Mouse (Mus musculus): ENCODE measurements around the gene Ccdc15.

Gene Ccdc15

GRCm38 (mm10) chr9:37347988-37348642 is at the start of gene Ccdc15:
Gene Ccdc15, minus strand, starts transcription at chr9:37348432.
- peak; percentile 98 for DNase-seq

DNA sequence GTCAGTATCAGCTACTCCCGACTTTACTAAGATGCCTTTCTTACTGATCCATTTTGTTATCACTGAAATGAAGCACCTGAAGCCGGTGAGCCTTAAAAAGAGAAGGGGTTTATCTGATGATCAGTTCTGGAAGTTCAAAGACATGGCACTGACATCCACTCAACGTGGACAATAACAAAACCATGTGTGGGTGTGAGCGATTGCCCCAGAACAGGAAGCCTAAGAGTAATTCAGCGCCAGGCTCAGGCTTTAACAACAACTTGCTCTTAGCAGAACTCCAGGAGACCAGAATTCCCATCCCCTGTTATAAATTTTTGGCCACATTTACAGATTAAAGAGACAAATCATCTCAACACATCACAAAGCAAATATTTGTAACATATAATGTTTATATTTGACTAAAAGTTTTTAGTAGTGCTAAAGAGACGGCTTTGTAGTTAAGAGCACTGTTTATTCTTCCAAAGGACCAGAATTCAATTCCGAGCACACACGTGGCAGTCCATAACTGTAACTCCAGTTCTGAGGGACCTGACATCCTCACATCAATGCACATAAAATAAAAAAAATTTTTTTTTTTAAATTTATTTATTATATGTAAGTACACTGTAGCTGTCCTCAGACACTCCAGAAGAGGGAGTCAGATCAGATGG is 45.4 kb upstream of the Ccdc15 start:
- no peak for DNase-seq

DNA sequence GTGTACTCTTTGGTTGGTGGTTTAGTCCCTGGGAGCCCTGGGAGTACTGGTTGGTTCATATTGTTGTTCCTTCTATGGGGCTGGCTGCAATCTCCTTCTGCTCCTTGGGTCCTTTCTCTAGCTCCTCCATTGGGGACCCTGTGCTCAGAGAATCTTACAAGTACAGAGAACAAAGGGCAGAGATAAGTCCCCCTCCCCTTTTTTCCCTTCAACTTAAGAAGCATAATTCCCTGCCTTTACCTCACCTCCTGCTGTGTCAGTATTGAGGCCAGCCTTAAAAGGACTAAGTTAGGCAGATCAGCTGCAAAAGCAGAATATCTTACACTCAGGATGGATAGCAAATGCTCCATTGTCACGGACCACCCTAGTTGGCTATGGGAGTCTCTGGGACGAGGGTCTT is 43.8 kb upstream of the Ccdc15 start:
- DNase-seq = no peak

- DNase-seq = no peak
These were observed 42.7 kb upstream of the Ccdc15 start for GRCm38 (mm10) chr9:37390891-37391290.

DNA sequence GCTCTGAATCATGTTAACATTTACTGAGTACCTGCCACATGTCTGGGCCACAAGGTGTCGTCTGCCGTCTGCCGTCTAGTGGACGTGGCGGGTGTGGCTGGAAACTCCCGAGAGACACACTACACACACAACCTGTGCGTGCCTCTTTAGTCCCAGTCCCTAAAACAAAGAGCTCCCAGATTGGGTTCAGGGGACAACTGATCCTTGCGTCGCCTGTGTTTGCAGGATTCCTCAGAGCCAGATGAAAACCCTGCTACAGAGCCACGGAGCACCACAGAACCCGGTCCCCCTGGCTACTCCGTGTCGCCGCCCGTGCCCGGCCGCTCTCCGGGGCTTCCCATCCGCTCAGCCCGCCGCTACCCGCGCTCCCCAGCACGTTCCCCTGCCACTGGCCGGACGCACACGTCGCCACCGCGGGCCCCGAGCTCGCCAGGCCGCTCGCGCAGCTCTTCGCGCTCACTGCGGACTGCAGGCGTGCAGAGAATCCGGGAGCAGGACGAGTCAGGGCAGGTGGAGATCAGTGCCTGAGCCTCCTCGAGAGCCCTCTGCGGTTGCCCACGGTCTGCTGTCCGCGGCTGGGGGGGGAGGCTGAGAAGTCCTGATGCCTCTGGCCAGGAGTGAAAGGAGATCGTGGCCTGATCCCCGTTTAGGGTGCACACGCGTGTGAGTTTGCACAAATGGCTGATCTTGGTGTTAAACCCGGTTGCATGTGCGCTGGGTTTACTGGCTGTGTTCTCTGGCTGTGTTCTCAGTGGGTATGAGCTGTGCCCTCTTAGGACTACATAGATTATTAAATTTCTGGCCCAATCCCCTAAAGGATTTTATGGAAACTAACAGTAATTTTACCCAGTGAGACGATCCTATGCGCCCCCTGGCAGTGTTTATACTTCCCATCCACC is 36.3 kb upstream of the Ccdc15 start:
- peak; percentile 64 for DNase-seq

- DNase-seq = no peak
These were observed 34.9 kb upstream of the Ccdc15 start for GRCm38 (mm10) chr9:37383161-37383560.

DNA sequence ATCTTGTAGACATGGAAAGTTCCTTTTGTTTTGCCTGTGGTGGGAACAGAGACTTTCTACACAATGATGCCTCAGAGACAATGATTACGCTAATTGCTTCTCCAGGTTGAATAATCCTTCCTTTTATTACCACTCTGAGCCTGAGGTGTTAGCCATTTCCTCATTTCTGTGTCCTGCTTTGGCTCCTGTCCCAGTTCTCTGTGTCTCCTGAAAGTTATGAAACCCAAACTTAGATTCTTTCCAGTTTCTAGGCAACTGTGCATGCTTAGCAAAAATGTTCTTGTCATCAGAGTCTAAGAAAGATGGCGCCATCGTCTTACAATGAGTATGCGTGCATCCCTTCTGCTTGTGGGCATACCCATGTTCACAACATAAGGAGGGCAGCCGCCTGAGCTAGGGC is 27.5 kb upstream of the Ccdc15 start:
- peak; percentile 19 for DNase-seq

DNA sequence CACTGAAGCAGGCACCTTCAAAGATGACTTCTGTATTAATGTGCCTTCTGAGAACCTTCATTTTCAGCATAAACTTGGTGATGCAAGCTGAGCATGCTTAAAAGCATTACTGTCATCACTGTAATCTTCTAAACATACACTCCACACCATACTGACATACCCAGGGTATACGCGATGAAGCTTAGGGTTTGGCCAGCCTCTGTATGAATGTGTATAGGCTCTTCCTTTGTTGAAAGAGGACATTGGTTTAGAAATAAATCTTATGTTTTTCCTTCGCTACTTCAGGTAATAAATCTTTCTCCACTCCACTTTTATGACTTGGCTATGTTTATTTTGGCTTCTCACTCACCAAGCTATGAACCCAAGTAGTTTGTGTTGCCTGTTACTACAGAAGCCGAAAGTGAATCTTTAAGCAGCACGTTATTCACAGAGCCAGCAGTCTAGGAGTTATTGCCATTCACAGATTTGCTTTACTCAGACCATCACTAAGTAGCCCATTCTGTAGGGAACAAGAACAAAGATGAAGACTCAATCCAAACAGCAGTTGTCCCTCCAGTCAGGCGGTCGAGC is 23.1 kb upstream of the Ccdc15 start:
- DNase-seq = no peak

- peak; percentile 67 for DNase-seq
These were observed 20.6 kb upstream of the Ccdc15 start for GRCm38 (mm10) chr9:37368860-37369259.

DNA sequence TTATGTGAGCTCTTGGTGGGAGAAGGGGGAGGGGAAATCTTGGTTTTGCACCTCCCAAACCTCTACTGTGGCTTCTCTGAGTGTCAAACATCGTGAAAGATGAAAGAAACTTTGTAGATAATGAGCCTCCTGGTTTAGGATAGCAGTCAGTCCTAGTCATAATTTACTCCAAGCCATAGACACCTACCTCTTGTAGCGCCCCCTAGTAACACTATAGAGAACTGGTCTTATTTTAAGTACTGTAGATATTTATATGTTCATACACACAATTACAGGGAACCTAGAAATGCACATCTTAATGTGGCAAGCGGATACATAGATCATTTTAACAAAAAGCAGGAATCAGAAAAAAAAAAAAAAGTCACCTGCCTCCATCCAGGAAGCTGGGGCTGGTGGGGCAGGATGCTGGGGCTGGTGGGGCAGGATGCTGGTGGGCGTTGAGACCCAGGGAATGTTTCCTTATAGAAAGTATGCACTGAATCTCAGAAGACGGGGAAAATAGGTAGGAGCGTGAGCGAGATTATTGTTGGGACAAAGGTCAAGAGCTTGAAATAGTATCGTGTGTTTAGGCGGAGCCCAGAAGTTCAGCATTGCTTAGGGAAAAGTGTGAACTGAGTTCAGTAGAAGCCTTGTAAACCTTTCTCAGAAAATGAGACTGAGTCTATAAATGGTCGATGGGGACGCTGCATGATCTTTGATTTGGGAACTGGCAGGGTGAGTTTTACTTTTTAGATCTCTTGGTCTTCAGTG is 20.0 kb upstream of the Ccdc15 start:
- peak; percentile 27 for DNase-seq

GRCm38 (mm10) chr9:37367301-37368080 is 19.3 kb upstream of the Ccdc15 start, which contains the start of gene Hepacam:
Gene Hepacam, plus strand, starts transcription at chr9:37367351.
- no peak for DNase-seq

DNA sequence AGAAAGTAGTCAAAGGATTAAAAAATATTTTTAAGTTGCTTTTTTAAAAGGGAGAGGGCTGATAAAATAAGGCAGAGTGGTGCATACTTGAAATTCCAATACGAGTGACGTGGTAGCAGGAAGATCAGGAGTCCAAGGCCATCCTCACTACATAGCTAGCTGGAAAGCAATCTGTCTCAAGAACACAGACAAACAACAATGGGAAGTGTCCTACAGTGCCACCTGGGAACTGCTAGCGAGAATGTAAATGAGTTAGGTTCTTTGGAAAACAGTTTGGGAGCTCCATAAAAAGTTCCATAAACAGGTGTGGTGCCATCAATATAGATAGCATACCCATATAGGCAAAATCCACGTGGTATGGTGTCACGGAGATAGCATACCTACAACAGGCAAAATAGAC is 17.5 kb upstream of the Ccdc15 start:
- DNase-seq = peak; percentile 39

DNA sequence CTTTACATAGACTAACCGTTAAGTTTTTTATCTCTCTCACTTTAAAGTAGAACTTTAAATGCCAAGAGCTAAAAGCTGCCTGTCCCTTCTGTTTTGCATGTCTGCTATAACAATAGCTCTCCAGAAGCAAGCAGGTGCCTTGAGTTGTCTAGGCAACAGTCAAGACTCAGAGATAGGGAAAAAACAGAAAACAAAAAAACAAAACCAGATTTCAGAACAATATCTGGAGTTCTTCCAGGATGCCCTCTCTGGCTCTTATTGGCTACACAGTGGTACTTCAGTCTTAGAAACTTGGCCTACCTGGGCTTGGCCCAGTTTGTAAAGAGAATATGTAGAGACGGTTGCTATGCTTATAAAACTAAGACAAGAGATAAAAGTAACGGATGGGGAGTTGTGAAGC is 16.2 kb upstream of the Ccdc15 start:
- DNase-seq = no peak

GRCm38 (mm10) chr9:37363551-37363950 is 15.3 kb upstream of the Ccdc15 start:
- no peak for DNase-seq

GRCm38 (mm10) chr9:37362881-37363280 is 14.6 kb upstream of the Ccdc15 start:
- no peak for DNase-seq

- DNase-seq = peak; percentile 33
These were observed 13.9 kb upstream of the Ccdc15 start for GRCm38 (mm10) chr9:37362084-37362483.

DNA sequence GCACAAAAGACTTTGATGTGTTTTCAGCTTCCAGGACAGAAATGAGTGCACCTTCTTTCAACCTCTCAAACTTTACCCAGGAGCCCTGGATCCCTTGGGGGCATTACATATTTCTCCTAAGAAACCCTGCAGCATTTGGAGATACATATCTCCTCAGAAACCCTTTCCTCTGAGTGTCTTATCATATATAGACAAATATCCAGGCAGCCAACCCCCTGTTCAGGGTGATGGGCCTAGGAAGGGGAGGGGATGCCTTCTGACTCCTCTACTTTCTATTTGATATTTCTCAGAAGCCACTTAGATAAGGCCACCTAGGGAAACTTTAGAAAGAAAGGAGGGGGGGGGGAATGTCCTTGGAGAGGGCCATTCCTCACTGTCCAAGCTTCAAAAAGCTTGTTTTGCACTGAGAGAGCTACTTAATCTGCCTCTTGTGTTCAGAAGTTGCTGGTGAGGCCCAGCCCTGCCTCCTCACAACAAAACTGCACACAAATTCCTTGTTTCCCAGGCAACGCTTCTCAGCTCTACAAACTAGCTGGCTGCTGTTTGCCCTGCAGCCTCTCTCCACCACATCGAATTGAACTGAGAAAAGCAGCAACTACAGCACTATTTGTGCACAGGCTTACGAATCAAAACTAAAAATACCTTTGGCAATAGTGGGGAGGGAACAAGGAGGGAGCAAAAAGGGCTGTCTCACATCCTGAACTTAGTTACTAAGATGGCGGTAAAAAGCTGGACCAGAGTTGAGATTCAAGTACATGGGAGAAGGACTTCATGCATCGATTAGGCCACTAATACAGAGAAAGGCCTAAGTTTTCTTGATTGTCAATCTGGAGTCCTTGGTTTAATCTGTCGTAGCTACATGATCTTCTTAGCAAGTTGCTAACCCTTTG is 11.3 kb upstream of the Ccdc15 start:
- DNase-seq = peak; percentile 47

- DNase-seq = no peak
These were observed 10.6 kb upstream of the Ccdc15 start for GRCm38 (mm10) chr9:37358713-37359330.

GRCm38 (mm10) chr9:37354485-37354884 is 6.3 kb upstream of the Ccdc15 start:
- DNase-seq = no peak

- DNase-seq = peak; percentile 27
These were observed 3.0 kb upstream of the Ccdc15 start for GRCm38 (mm10) chr9:37351266-37351665.
